Mouse (Mus musculus) liver, embryonic 16.5 days (tissue): ENCODE data around the gene D430019H16Rik. TPM values are rescaled to one million over a fixed set of nuclear protein-coding genes. Genes with fewer than 3 reads are reported as not detected.

Experiments
- ATAC-seq: fragments of 200-750 bp; cut with Nextera tagmentation; 2 replicates; pipeline ENCODE4 v1.8.0; 2017; ENCODE audit warnings: low read depth, mild to moderate bottlenecking, moderate number of reproducible peaks, moderate library complexity
- H3K27ac ChIP-seq: fragments of 300-500 bp; sonication (generic); 2 replicates; pipeline ENCODE4 v1.5.1; 2014; ENCODE audit warnings: mild to moderate bottlenecking, low read length
- H3K27me3 ChIP-seq: fragments of 300-500 bp; sonication (generic); 2 replicates; pipeline ENCODE4 v1.6.1; 2014; ENCODE audit warnings: low read depth, low read length, mixed read lengths; ENCODE audit not compliant: control insufficient read depth, insufficient read depth
- H3K36me3 ChIP-seq: fragments of 300-500 bp; sonication (generic); 2 replicates; pipeline ENCODE4 v1.6.1; 2014; ENCODE audit warnings: mild to moderate bottlenecking; ENCODE audit not compliant: control insufficient read depth, insufficient read depth
- H3K4me1 ChIP-seq: fragments of 300-500 bp; sonication (generic); 2 replicates; pipeline ENCODE4 v1.6.1; 2014; ENCODE audit warnings: low read depth, low read length, mixed read lengths; ENCODE audit not compliant: control insufficient read depth
- H3K4me2 ChIP-seq: fragments of 300-500 bp; sonication (generic); 2 replicates; pipeline ENCODE4 v1.6.1; 2014; ENCODE audit warnings: low read depth, low read length, mixed read lengths
- H3K4me3 ChIP-seq: fragments of 300-500 bp; sonication (generic); 2 replicates; pipeline ENCODE4 v1.5.1; 2014; ENCODE audit warnings: low read depth, mild to moderate bottlenecking, low read length
- H3K9ac ChIP-seq: fragments of 300-500 bp; sonication (generic); 2 replicates; pipeline ENCODE4 v1.6.1; 2014; ENCODE audit warnings: low read depth, low read length
- H3K9me3 ChIP-seq: fragments of 300-500 bp; sonication (generic); replicated peaks from 2 replicates; pipeline ENCODE4 v1.6.1; 2016; ENCODE audit warnings: low read length; ENCODE audit not compliant: control insufficient read depth
- WGBS: fragments of 180-500 bp; shearing (Covaris S2); extraction: QIAGEN DNeasy Blood & Tissue Kit; methylation state at CpG from one replicate; pipeline ENCODE4 v1.1.7; 2014; ENCODE audit not compliant: insufficient replicate concordance; 5-methylcytosine and 5-hydroxymethylcytosine counted together
- polyA plus RNA-seq: library from polyadenylated mRNA; unstranded; fragments of >200 nt; fragmentation: Nextera tagmentation; extraction: Ambion mirVana; gene quantifications from 2 replicates; pipeline ENCODE4 v1.2.1, GENCODE M21; 2015

Gene D430019H16Rik
- polyA plus RNA-seq, result 0.04 and 0.05 TPM in 2 replicates

DNA sequence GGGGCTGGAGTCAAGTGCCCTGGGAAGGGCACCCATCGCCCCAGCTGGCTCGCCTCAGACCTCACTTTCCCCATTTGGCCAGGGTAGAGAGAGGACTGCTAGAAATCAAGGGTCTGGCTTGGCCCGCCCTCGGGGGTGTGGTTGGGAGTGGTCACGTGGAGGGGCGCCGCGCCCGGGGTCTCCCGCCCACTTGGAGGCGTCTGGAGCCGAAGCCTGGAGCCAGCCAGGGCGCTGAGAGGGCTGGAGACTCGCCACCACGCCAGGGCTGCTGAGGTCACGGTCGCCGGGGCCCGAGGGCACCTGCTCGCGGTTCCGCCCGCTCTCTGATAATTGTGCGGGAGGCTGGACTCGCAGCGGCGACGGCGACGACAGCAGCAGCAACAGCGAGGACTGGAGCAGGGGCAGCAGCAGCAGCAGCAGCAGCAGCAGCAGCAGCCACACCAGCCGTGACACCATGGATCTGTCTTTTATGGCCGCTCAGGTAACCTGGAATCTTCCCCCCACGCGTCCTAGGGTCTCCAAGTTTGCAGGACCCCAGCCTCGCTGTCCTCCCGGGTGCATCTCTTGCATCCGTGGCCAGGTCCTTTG lies at the start of gene D430019H16Rik:
Gene D430019H16Rik (plus strand): TSS at position 187 of the 588 bp plus-strand sequence.
- peak within 1 kb of the TSS; percentile 38 for H3K4me2 ChIP-seq
- no peak within 1 kb of the TSS for H3K9ac ChIP-seq
- no peaks in the 10 kb centered on the region for H3K36me3 ChIP-seq
- no peak for ATAC-seq
- H3K27me3 ChIP-seq, result peaks cover 16% of the 10 kb centered on the region
- no peaks in the 10 kb centered on the region for H3K9me3 ChIP-seq
- H3K4me3 ChIP-seq, result peak within 1 kb of the TSS; percentile 33
- 1% methylated on average over 36 of the region's 38 CpGs for WGBS
- H3K4me1 ChIP-seq, result no peaks in the 10 kb centered on the region
- H3K27ac ChIP-seq, result no peak within 1 kb of the TSS

DNA sequence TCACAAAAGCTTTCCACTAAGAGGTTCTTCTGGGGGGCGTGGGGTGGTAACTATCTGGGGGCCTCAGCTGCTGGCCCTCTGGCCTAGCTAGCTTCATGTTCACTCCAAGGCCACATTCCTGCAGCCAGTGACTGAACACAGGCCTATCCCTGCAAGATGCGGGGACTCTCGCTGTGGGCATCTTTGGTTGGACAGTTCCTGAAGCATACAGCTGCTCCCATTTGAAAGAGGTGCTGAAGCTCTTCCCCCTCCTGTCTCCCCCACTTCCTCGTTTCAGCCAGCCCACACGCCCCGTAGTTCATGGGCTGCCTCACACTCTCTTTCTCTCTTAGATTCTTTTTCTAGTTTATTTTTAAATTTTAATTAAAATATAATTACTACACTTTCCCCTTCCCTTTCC lies 47.6 kb upstream of the D430019H16Rik start:
- Histone ChIP-seq H3K4me1 (no peaks in the 10 kb centered on the region), H3K36me3 (no peaks in the 10 kb centered on the region), H3K4me2 (no peak overlapping the region), H3K9me3 (no peaks in the 10 kb centered on the region), H3K9ac (no peak overlapping the region), H3K4me3 (no peak overlapping the region), H3K27me3 (no peaks in the 10 kb centered on the region), H3K27ac (no peak overlapping the region)
- WGBS, result 37% methylated on average over 6 of the region's 6 CpGs
- ATAC-seq, result no peak

DNA sequence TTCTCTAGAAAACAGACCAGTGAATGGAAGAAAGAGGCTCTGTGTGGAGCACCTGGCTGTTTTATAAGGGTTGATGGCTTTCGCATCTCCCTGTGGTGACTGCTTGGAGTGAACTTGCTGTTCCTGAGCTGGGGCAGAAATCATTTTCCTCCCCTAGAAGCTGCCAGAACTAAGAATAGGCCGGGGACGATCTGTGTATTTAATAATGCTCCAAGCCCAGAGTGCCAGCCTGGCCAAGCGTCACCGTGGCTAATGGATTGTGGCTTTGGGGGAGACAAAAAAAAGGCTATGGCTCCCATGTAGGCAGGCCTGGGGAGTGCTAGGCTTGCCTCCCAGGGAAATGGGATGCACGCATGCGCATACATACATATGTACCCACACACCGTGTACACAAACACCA lies 39.7 kb upstream of the D430019H16Rik start:
- no peak for ATAC-seq
- Histone ChIP-seq H3K4me1 (no peaks in the 10 kb centered on the region), H3K4me2 (no peak overlapping the region), H3K4me3 (no peak overlapping the region), H3K27ac (no peak overlapping the region), H3K27me3 (no peaks in the 10 kb centered on the region), H3K9me3 (no peaks in the 10 kb centered on the region), H3K36me3 (no peaks in the 10 kb centered on the region), H3K9ac (no peak overlapping the region)
- 81% methylated on average over 8 of the region's 8 CpGs for WGBS

DNA sequence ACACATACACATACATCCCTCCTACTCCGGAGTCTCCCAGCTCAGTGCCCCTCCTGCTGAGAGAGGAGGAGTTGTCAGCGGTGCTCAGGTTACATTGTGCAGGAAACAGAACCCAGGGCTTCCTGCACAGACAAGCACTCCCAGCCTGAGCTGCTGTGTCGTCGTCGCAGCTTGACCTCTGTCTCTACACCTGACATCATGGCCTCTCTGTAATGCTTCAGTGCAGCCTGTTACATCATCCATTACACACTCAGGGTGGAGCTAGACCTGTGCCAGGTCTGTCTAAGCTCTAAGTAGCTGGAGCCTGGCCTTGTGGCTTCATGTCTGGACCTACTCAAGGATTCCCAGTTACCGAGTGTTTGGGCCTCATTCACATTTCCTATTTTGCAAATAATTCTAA lies 33.2 kb upstream of the D430019H16Rik start:
- no peak for ATAC-seq
- Histone ChIP-seq H3K27me3 (no peaks in the 10 kb centered on the region), H3K36me3 (no peaks in the 10 kb centered on the region), H3K4me1 (no peaks in the 10 kb centered on the region), H3K4me3 (no peak overlapping the region), H3K27ac (no peak overlapping the region), H3K9me3 (no peaks in the 10 kb centered on the region), H3K4me2 (no peak overlapping the region), H3K9ac (no peak overlapping the region)
- 42% methylated on average over 6 of the region's 6 CpGs for WGBS

DNA sequence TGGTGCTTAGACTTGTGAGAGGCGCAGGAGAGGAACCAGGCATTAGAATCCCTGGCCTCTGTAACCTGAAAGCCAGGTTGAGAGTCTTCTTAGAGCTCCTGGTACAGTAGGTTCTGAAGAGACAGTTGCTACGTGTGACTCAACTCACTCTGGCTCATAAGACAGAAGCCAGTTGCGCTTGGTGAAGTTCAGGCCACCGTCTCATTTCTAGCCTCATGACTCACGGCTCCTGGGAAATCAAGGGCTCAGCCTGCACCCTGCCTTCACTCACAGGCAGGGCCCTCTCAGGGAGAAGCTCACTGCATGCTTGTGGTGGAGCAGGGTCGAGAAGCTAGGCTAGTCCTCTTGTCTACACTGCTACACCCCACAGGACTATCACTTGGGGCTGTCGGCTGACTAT lies 27.1 kb upstream of the D430019H16Rik start:
- Histone ChIP-seq H3K36me3 (no peaks in the 10 kb centered on the region), H3K4me3 (no peak overlapping the region), H3K27me3 (no peaks in the 10 kb centered on the region), H3K4me1 (no peaks in the 10 kb centered on the region), H3K9me3 (no peaks in the 10 kb centered on the region), H3K4me2 (no peak overlapping the region), H3K9ac (no peak overlapping the region), H3K27ac (no peak overlapping the region)
- ATAC-seq, result no peak
- WGBS, result 41% methylated on average over 7 of the region's 7 CpGs

DNA sequence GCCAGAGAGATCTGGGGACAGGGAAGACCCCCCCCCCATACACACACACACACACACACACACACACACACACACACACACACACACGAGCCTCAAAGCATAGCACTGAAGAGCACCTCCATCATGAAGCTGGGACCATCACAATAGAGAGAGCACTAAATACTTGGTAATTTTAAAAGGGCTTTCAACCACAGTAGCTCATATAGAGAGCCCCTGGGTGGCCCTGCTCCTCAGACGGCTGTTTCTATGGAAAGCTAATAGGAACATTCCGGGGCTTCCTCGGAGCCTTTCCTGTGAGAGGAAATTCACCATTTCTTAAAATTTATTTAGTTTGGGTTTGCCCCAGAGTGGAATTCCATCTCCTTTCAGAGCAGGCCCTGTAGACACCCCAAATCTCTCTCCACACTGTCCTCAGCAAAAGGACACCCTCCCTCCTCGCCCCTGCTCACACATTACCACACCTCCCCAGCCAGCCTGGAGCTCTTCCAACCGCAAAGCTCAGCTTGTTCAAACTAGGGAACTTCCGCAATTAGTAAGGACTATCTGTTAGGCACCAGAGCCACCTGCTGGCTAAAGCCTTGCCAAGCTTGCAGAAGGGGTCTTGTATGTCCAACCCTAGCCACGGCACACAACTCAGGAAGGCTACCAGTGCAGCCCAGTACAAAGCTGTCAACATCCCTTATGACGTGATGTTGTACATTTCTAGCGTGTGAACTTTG lies 26.5 kb upstream of the D430019H16Rik start:
- no peaks in the 10 kb centered on the region for H3K4me1 ChIP-seq
- H3K4me3 ChIP-seq, result no peak overlapping the region
- no peaks in the 10 kb centered on the region for H3K36me3 ChIP-seq
- no peak overlapping the region for H3K9ac ChIP-seq
- H3K9me3 ChIP-seq, result no peaks in the 10 kb centered on the region
- no peak overlapping the region for H3K27ac ChIP-seq
- no peaks in the 10 kb centered on the region for H3K27me3 ChIP-seq
- 19% methylated on average over 10 of the region's 10 CpGs for WGBS
- H3K4me2 ChIP-seq, result no peak overlapping the region
- no peak for ATAC-seq

DNA sequence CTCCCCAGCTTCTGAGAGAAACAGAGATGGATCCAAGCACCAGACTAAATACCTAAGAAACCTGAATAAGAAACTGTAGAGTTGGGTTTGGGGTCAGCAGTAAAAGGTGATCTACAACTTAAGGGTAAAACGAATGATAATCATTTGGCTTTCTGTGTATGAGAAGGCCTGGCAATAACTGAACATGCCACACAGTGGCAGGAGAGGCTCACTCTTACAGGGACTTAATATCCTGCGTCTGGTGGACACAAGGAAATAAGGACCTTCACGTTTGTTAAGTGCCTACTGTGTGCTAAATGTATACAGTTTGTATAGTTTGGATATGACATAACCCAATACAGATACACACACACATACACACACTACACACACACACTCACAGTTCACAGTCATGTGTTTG lies 21.8 kb upstream of the D430019H16Rik start:
- no peak overlapping the region for H3K4me3 ChIP-seq
- H3K27me3 ChIP-seq, result no peaks in the 10 kb centered on the region
- no peaks in the 10 kb centered on the region for H3K36me3 ChIP-seq
- H3K9me3 ChIP-seq, result no peaks in the 10 kb centered on the region
- H3K9ac ChIP-seq, result no peak overlapping the region
- 22% methylated on average over 3 of the region's 3 CpGs for WGBS
- no peak overlapping the region for H3K4me2 ChIP-seq
- no peaks in the 10 kb centered on the region for H3K4me1 ChIP-seq
- no peak for ATAC-seq
- no peak overlapping the region for H3K27ac ChIP-seq

DNA sequence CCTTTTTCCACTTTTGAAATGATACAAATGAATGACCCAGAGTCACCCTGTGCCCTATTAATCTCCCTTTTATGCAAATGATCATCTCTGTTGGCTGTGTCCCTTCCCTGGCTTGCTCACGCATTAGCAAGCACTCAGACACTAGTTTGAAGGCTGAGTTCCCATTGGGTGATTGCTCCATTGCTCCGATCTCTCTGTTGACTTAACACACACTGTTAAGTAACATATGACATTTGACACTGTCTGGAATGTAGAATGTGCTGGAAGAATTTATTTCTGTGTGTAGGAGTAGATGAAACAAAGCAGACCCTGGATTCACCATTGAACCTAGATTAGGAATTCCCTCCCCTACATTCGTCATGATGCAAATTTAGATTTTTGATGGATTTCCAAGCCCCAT lies 20.8 kb upstream of the D430019H16Rik start:
- Histone ChIP-seq H3K4me1 (no peaks in the 10 kb centered on the region), H3K9ac (no peak overlapping the region), H3K4me3 (no peak overlapping the region), H3K27me3 (no peaks in the 10 kb centered on the region), H3K9me3 (no peaks in the 10 kb centered on the region), H3K27ac (no peak overlapping the region), H3K36me3 (no peaks in the 10 kb centered on the region), H3K4me2 (no peak overlapping the region)
- no peak for ATAC-seq
- WGBS, result 47% methylated on average over 3 of the region's 3 CpGs

DNA sequence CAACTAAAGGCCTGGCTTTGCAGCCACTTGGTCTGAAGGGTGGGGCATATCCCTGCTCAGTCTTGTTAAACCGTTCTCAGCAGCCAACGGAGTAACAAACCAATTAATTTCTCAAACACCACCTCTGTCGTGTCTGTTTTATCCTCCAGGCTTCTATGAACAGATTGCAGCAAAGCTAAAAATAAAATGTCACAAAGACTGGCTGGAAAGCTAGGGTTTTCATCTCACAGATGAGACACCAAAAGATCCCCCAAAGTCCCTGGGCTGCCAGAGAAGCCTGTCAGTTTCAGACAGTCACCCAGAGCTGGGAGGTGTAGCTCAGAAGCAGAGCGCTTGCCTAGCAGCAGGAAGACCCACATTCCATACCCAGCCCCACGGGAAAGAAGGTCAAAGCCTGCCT lies 15.4 kb upstream of the D430019H16Rik start:
- Histone ChIP-seq H3K27me3 (no peaks in the 10 kb centered on the region), H3K4me1 (no peaks in the 10 kb centered on the region), H3K4me3 (no peak overlapping the region), H3K27ac (no peak overlapping the region), H3K9ac (no peak overlapping the region), H3K9me3 (no peaks in the 10 kb centered on the region), H3K4me2 (no peak overlapping the region), H3K36me3 (no peaks in the 10 kb centered on the region)
- ATAC-seq, result no peak
- WGBS, result 47% methylated on average over 5 of the region's 5 CpGs
